Mouse (Mus musculus) erythroblast, embryonic 14.5 days (primary cell): ENCODE data around the gene Napa.

Source experiments
- GATA1 ChIP-seq: IDR thresholded peaks from 2 replicates; pipeline ENCODE4 v1.6.1; 2012; ENCODE audit warnings: low read length, inconsistent platforms, mixed read lengths
- TAL1 ChIP-seq: IDR thresholded peaks from 3 replicates; pipeline ENCODE4 v1.6.1; 2012; ENCODE audit warnings: low read length, inconsistent platforms, mixed read lengths

DNA sequence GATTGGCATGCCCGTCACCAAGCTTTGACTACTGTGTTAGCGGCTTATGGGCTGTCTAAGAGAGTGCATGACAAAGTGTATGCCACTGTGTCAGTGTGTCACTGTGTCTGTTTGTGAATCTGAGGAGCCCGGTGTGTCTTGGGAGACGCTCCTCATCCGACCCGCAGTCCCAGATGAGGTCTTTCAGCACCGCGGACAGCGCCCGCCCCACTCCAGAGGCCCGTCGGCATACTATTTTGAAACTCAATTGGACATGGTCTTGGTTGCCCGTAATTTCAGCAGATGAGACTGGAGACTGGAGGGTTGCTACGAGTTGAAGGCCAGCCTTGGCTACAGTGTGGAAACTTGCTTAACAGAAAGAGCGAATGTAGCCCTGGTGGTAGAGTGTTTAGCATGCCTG, 49.4 kb downstream of the Napa start:
- no peak for TF ChIP-seq GATA1
- TF ChIP-seq TAL1: no peak
